Mouse (Mus musculus) lung, embryonic 14.5 days (tissue): ENCODE results near the gene Thada. TPM values are rescaled to one million over a fixed set of nuclear protein-coding genes. Genes with fewer than 3 reads are reported as not detected.
A peak's percentile ranks its signal among the peaks of the same experiment; 100 is the strongest.

ENCODE experiments used
- ATAC-seq: fragments of 200-750 bp; cut with Nextera tagmentation; 2 replicates; pipeline ENCODE4 v1.8.0; 2017; ENCODE audit warnings: mild to moderate bottlenecking, moderate TSS enrichment, moderate library complexity; ENCODE audit not compliant: insufficient read depth
- DNase-seq: peaks from one replicate; pipeline ENCODE4 v3.0.0-alpha.2; 2015
- H3K27ac ChIP-seq: fragments of 300-500 bp; sonication (generic); 2 replicates; pipeline ENCODE4 v1.5.1; 2014; ENCODE audit warnings: low read depth, mild to moderate bottlenecking, moderate library complexity
- H3K27me3 ChIP-seq: fragments of 300-500 bp; sonication (generic); 2 replicates; pipeline ENCODE4 v1.6.1; 2014; ENCODE audit warnings: low read length, control low read depth; ENCODE audit not compliant: insufficient read depth
- H3K36me3 ChIP-seq: fragments of 300-500 bp; sonication (generic); 2 replicates; pipeline ENCODE4 v1.6.1; 2014; ENCODE audit warnings: control low read depth; ENCODE audit not compliant: insufficient read depth
- H3K4me1 ChIP-seq: fragments of 300-500 bp; sonication (generic); 2 replicates; pipeline ENCODE4 v1.6.1; 2014; ENCODE audit warnings: antibody characterized with exemption, control low read depth; ENCODE audit not compliant: insufficient read depth
- H3K4me2 ChIP-seq: fragments of 300-500 bp; sonication (generic); 2 replicates; pipeline ENCODE4 v1.6.1; 2014; ENCODE audit warnings: mild to moderate bottlenecking
- H3K4me3 ChIP-seq: fragments of 300-500 bp; sonication (generic); 2 replicates; pipeline ENCODE4 v1.5.1; 2014; ENCODE audit warnings: low read depth, low read length
- H3K9ac ChIP-seq: fragments of 300-500 bp; sonication (generic); 2 replicates; pipeline ENCODE4 v1.6.1; 2014
- H3K9me3 ChIP-seq: fragments of 300-500 bp; sonication (generic); 2 replicates; pipeline ENCODE4 v1.6.1; 2016; ENCODE audit warnings: low read depth, low read length, control low read depth
- CTCF ChIP-seq: IDR thresholded peaks from 2 replicates; pipeline ENCODE4 v1.5.1; 2016; ENCODE audit warnings: antibody characterized with exemption, low read depth
- WGBS: fragments of 180-500 bp; shearing (Covaris S2); extraction: QIAGEN DNeasy Blood & Tissue Kit; methylation state at CpG from one replicate; pipeline ENCODE4 v1.1.7; 2014; 5-methylcytosine and 5-hydroxymethylcytosine counted together
- polyA plus RNA-seq: library from polyadenylated mRNA; unstranded; fragments of >200 nt; fragmentation: Nextera tagmentation; extraction: Ambion mirVana; gene quantifications from 2 replicates; pipeline ENCODE4 v1.2.1, GENCODE M21; 2014

The Thada gene
- polyA plus RNA-seq, 1 experiment from 2014 or later = 14.5 TPM

GRCm38 (mm10) chr17:84147183-84148108, 318.6 kb downstream of the Thada start:
- WGBS = 54% methylated on average over 11 of the region's 11 CpGs
- no peak for TF ChIP-seq CTCF
- H3K27ac ChIP-seq = peak overlapping the region; percentile 58
- no peak overlapping the region for H3K4me3 ChIP-seq
- ATAC-seq = 0 out of 2 replicates have a peak, but pooled peaks have one; percentile 5
- H3K36me3 ChIP-seq = no peaks in the 10 kb centered on the region
- no peak overlapping the region; the same call in 1 of the 2 replicates for H3K4me2 ChIP-seq
- H3K9me3 ChIP-seq = no peaks in the 10 kb centered on the region
- no peak for DNase-seq
- H3K27me3 ChIP-seq = no peaks in the 10 kb centered on the region
- peaks cover 29% of the 10 kb centered on the region for H3K4me1 ChIP-seq
- H3K9ac ChIP-seq = no peak overlapping the region

DNA sequence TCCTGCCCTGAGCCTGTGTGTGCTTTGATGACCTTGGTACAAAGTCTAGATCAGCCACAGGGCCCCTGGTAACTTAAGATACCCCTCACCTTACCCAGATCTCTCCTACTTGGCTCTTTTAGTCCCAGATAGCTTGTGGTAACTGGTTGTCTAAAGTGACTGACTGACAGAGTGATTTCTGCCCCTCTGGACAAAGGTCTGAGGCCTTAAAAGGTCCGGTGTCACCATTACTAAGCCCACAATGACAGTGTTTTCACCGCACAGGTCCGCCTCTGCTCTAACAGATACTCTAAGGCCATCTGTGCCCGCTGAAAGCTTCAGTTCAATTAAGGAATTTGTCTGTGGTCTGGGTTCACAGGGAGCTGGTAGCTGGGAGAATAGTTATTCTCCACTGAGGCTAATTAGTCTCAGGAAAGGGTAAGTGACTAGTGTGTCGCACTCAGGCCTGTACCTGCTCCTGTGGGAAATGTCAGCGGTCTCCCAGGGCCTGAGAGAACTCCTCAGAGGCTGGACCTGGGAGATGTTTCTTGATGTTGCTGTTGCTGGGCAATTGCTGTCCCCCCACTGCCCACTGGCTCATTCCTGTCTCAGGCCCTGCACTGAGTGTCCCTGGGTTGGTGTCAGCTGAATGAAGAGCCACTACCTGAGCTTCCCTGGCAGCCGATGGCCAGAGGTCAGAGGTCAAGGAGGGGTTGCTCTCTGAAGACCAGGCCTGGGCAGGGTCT, 319.4 kb downstream of the Thada start:
- DNase-seq = no peak
- H3K4me2 ChIP-seq = no peak overlapping the region
- no peaks in the 10 kb centered on the region for H3K27me3 ChIP-seq
- peaks cover 26% of the 10 kb centered on the region for H3K4me1 ChIP-seq
- WGBS = 66% methylated on average over 7 of the region's 7 CpGs
- no peak for TF ChIP-seq CTCF
- no peaks in the 10 kb centered on the region for H3K36me3 ChIP-seq
- H3K9ac ChIP-seq = 0 out of 2 replicates have a peak overlapping the region, but pooled peaks have one; percentile 7
- ATAC-seq = no peak
- H3K9me3 ChIP-seq = no peaks in the 10 kb centered on the region
- H3K4me3 ChIP-seq = no peak overlapping the region
- H3K27ac ChIP-seq = peak overlapping the region; percentile 61

GRCm38 (mm10) chr17:84145826-84146287, 320.1 kb downstream of the Thada start:
- no peak for TF ChIP-seq CTCF
- H3K27me3 ChIP-seq = no peaks in the 10 kb centered on the region
- peak; percentile 45 for DNase-seq
- 0 out of 2 replicates have a peak overlapping the region, but pooled peaks have one; percentile 11 for H3K4me2 ChIP-seq
- no peak for ATAC-seq
- H3K9me3 ChIP-seq = no peaks in the 10 kb centered on the region
- 0 out of 2 replicates have a peak overlapping the region, but pooled peaks have one; percentile 7 for H3K9ac ChIP-seq
- no peaks in the 10 kb centered on the region for H3K36me3 ChIP-seq
- WGBS = 25% methylated on average over 10 of the region's 10 CpGs
- H3K27ac ChIP-seq = peak overlapping the region; percentile 61
- H3K4me1 ChIP-seq = peaks cover 31% of the 10 kb centered on the region
- H3K4me3 ChIP-seq = no peak overlapping the region

- H3K4me2 ChIP-seq = no peak overlapping the region
- H3K27ac ChIP-seq = peak overlapping the region; percentile 59
- H3K27me3 ChIP-seq = no peaks in the 10 kb centered on the region
- ATAC-seq = no peak
- 76% methylated on average over 5 of the region's 5 CpGs for WGBS
- no peak for DNase-seq
- H3K4me1 ChIP-seq = peaks cover 39% of the 10 kb centered on the region
- H3K9ac ChIP-seq = no peak overlapping the region
- H3K36me3 ChIP-seq = no peaks in the 10 kb centered on the region
- no peaks in the 10 kb centered on the region for H3K9me3 ChIP-seq
- no peak overlapping the region for H3K4me3 ChIP-seq
- TF ChIP-seq CTCF = no peak
Measured at GRCm38 (mm10) chr17:84144762-84145599, 321.0 kb downstream of the Thada start.

DNA sequence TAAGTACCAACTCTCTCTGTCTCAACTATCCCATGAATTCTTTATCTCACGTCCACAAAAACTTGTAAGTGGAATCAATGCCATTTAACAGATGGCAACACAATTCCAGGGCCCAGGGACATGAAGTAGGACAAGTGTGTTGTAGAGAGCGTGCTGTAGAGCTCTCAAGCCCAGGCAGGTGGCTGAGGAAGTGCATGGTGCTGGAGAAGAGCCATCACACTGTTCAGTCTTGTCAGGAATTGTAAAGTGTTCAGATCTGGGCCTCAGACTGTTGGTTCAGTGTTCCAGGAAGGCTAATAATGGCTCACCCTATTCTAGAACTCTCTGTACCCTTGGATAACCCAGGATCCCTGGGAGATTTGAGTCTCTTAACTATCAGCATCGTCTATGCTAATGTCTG, 321.9 kb downstream of the Thada start:
- DNase-seq (no peak), ATAC-seq (no peak)
- 87% methylated on average over 3 of the region's 3 CpGs for WGBS
- Histone ChIP-seq H3K27me3 (no peaks in the 10 kb centered on the region), H3K36me3 (no peaks in the 10 kb centered on the region), H3K4me3 (no peak overlapping the region), H3K9me3 (no peaks in the 10 kb centered on the region), H3K4me1 (peaks cover 36% of the 10 kb centered on the region), H3K27ac (no peak overlapping the region), H3K9ac (no peak overlapping the region), H3K4me2 (no peak overlapping the region)
- TF ChIP-seq CTCF = no peak

GRCm38 (mm10) chr17:84143219-84143844, 322.7 kb downstream of the Thada start:
- WGBS = 37% methylated on average over 12 of the region's 12 CpGs
- Histone ChIP-seq H3K4me3 (no peak overlapping the region), H3K4me2 (no peak overlapping the region), H3K4me1 (peaks cover 29% of the 10 kb centered on the region), H3K27me3 (no peaks in the 10 kb centered on the region), H3K9ac (no peak overlapping the region), H3K9me3 (no peaks in the 10 kb centered on the region), H3K36me3 (no peaks in the 10 kb centered on the region), H3K27ac (peak overlapping the region; percentile 37; the same call in 1 of the 2 replicates)
- DNase-seq (no peak), ATAC-seq (no peak)
- no peak for TF ChIP-seq CTCF
